Mouse (Mus musculus) brain, embryonic 18.5 days (tissue): ENCODE measurements around the gene Lrrc57.
"Not testable (repeated sequence)": the region's sequence is repeated elsewhere in the genome, so short reads cannot be mapped to it uniquely, and the experiment has no call there.

Source experiments
- DNase-seq: peaks from one replicate; pipeline ENCODE4 v3.0.0-alpha.2; 2012; ENCODE audit warnings: low read depth, low spot score

The Lrrc57 gene

GRCm38 (mm10) chr2:120606021-120606690 lies 3.2 kb downstream of the Lrrc57 start:
- no peak for DNase-seq

- no peak for DNase-seq
Measured at GRCm38 (mm10) chr2:120599506-120599905, 9.8 kb downstream of the Lrrc57 start.

- DNase-seq: no peak
Measured at GRCm38 (mm10) chr2:120597734-120598133, 11.6 kb downstream of the Lrrc57 start.

GRCm38 (mm10) chr2:120592227-120592626 lies 17.1 kb downstream of the Lrrc57 start:
- DNase-seq: no peak

- DNase-seq: no peak
Measured at GRCm38 (mm10) chr2:120589759-120590158, 19.6 kb downstream of the Lrrc57 start.

DNA sequence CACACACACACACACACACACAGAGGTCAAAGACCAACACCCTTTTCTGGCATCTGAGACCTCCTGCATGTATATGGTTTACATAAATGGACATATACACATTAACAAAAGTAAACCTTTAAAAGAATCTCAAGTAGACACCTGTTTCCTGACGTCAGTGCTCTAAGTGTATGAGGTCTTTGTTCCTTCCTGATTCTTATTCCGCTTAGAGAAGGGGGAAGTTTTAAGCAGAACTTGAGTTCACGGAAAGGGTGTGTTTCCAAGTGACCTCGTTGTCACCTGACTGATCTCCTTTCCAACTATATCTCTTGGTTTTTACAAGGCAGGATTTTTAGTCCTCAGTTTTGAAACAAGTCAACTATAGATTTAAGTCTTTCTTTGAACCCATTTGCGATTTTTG lies 31.0 kb downstream of the Lrrc57 start:
- DNase-seq: no peak

DNA sequence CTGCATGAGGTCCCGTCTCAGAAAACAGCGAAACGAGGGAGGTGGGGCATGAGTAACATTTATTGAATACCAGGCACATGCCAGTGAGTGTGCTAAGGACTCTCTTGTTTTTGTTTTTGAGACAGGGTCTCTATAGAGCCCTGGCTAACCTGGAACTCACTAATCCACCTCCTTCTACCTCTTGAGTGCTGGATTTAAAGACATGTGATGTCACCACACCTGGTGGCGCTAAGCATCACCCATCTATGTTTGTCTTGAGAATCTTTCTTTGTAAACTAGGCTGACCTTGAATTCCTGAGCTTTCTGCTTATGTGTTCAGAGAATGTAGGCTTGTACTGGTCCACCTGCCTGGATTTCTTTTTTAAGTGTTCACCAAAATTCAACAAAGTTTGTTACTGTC lies 31.5 kb downstream of the Lrrc57 start:
- no peak for DNase-seq

DNA sequence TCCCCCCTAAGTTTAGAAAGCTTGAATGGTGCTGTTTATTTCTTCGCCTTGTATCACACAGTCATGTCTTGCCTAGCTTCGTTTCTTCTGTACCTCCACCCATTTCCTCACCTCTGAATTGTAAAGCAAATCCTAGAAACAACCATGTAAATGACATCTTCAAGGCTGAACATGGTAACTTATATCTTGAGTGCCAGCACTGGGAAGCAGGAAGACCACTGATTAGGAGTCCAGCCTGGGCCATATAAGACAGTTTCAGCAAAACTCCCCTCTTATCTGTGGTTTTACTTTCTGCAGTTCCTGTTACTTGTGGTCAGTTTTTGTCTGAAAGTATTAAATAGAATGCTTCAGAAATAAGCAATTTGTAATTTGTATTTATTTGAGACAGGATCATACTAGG lies 33.3 kb downstream of the Lrrc57 start:
- no peak for DNase-seq

- DNase-seq: no peak
Measured at GRCm38 (mm10) chr2:120575121-120575520, 34.2 kb downstream of the Lrrc57 start.

DNA sequence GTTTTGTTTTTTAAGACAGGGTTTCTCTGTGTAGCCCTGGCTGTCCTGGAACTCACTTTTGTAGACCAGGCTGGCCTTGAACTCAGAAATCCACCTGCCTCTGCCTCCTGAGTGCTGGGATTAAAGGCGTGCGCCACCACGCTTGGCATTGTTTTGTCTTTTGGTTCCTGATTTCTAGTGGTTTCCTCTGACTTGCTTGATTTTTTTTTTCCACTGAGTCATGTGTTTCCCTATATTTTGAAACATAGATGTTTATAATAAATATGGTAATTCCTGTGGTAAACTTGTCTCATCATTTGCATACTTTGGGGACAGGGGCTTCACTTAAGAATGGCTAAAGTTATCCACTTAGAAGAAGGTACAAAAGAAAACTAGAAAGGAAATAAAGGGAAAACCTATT lies 37.2 kb downstream of the Lrrc57 start:
- not testable (repeated sequence) for DNase-seq

DNA sequence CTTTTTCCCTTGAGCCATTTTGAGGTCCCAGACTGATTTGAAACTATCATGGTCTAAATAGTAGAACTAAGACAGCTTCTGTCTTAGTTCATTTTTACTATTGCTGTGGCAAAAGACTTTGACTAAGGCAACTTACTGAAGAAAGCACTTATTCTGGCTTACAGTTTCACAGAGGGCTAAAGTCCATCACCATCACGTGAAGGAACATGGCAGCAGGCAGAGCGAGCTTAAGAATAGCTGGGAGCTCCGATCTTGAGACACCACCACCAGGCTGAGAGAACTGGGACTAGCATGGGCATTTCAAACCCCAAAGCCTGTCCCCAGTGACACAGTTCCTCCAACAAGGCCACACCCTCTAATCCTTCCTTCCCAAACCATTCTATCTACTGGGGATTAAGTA lies 38.2 kb downstream of the Lrrc57 start:
- DNase-seq: no peak

DNA sequence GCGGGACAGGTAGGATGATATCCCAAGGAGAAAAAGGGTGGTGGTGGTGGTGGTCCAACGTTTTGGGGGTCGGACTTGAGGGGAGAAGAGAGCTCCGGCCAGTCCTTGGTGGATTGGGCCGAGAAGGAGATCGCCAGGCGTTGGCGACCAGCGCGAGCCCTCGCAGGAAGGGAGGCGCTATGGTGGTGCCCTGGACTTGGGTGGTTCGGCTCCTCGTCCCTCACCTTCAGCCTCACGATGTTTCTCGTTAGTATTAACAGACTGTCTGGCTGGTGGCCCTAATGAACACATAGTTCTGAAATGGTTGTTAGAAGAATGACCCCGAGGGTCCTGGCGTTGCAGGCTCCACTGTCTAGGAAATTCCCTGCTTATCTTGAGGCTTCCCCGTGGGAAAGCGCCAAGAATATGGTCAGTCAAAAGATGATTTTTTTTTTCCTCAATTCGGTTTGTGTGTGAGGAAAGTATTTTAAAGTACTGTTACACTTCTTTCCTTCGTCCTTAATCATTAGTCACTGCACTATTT lies 41.5 kb downstream of the Lrrc57 start:
- DNase-seq: no peak

- DNase-seq: peak; percentile 84
Measured at GRCm38 (mm10) chr2:120566886-120567797, 42.2 kb downstream of the Lrrc57 start, which contains the start of gene Snap23. Gene Snap23 (plus strand): TSS chr2:120567671.

- DNase-seq: no peak
Measured at GRCm38 (mm10) chr2:120565363-120565762, 44.0 kb downstream of the Lrrc57 start.

DNA sequence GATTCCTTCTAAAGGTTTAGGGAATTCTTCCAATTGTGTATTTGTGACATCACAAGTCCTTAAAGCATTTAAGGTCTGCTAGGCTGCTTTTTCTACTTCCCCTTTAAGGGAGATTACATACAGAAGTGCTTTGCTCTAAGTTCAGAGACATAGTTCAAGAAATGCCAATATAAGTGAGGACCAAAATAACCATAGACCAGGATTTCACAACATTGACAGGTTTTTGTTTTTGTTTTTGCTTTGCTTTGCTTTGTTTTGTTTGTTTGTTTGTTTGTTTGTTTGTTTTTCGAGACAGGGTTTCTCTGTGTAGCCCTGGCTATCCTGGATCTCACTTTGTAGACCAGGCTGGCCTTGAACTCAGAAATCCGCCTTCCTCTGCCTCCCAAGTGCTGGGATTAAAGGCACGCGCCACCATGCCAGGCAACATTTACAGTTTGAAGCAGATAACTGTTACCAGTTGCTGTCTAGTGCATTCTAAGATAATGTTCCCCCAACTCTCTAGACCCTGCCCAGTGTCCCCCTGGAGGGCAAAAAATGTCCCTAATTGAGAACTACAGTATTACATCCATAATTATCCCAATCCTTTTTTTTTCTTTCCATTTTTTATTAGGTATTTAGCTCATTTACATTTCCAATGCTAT lies 44.7 kb downstream of the Lrrc57 start:
- not testable (repeated sequence) for DNase-seq

GRCm38 (mm10) chr2:120563235-120563990 lies 45.9 kb downstream of the Lrrc57 start, which contains the start of gene Zfp106:
Gene Zfp106 (minus strand): TSS chr2:120563843.
- peak; percentile 83 for DNase-seq

DNA sequence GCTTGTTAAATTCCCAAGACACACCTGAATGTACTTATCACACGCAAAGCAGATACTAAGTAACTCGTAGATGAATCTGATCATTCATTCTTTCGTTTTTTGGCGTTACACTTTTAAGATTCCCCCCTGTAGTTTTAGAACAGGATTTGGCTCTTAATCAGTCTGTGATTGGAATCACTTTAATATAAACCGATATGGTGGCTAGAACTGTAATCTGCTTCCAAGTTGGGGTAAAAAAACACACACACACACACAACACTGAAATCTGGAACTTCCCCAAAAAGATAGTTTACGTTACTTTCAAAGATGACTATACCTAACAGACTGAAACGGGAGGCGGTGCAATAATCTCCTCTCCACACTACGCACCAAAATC lies 46.5 kb downstream of the Lrrc57 start:
- DNase-seq: no peak

DNA sequence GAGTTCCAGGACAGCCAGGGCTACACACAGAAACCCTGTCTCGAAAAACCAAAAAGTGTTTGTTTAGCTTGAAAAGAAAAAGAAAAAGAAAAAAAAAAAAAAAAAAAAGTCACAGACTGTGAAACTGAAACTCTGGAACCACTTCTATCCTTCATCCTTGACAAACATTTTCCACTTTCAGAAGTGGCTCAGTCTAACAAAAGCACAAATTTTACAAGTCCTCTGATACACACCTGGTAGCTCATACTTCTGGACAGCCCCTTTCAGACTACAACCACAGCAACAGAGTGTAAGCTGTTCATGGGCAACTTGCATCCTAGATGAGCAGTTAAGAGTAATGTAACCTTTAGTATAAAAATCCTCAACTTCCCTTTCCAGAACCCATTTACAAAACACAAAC lies 47.8 kb downstream of the Lrrc57 start:
- DNase-seq: no peak

- no peak for DNase-seq
Measured at GRCm38 (mm10) chr2:120558813-120559212, 50.5 kb downstream of the Lrrc57 start.

GRCm38 (mm10) chr2:120556868-120557267 lies 52.5 kb downstream of the Lrrc57 start:
- no peak for DNase-seq
